Mouse (Mus musculus): ENCODE data around the gene Hoxd8. TPM values are rescaled to one million over a fixed set of nuclear protein-coding genes. Genes with fewer than 3 reads are reported as not detected.

The Hoxd8 gene
- polyA plus RNA-seq, 1 experiment from 2014 or later, result 0.61 TPM

GRCm38 (mm10) chr2:74699053-74699430 lies 5.4 kb upstream of the Hoxd8 start:
- ATAC-seq (ENCODE audit: insufficient number of reproducible peaks, insufficient read depth, low FRiP score, low read depth), result no peak

DNA sequence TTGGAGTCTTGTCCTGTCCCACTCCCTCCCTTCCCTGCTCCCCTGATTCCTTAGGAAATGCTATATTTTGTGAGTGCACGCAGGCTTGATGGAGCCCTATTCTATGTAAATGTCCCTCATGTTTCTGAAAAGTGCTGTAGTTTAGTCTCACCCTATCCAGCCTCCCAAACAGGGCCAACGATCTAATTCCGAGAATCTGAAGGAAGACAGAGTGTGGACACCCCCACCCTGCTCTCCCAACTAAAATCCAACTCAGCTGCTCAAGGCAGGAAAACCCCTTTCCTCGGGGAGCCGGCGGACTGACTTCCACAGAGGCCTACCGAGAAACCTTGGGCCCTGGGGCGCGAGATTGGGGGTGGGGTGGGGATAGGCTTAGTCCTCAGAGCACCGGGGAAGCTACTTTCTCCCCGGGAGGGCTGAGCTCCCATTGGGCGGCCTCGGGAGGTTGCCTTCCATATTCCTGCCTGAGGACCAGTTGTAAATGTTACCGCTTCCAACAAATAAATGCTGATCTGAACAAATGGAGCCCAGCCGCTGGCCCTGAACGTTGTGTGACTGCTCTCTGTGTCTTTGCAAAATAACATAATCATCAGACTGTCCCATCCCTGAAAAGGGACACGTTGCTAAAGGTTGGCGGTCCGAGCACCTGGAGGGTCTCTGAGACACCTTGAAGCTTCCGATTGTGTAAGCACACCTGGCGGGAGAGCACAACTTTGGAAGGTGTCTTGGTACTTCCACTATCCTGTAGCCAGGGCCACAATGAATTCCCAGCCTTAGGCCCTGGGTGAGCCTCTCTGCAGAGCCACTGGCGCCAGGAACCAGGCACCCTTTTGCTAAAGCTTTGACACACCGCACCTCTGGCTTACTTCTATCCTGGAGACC lies 4.5 kb upstream of the Hoxd8 start:
- peaks cover 0 to 11% of the 10 kb centered on the region in 2 experiments; a peak in 3 of 4 replicates for H3K4me1 ChIP-seq (ENCODE audit: control insufficient read depth in 2 of 2, insufficient read depth in 2 of 2, low read length in 2 of 2)

More at GRCm38 (mm10) chr2:74699053-74699430, 5.4 kb upstream of the Hoxd8 start:
- Histone ChIP-seq H3K9ac (ENCODE audit: low read length) (no peak overlapping the region), H3K4me2 (ENCODE audit: low read length) (no peak overlapping the region), H3K4me1 (ENCODE audit: control insufficient read depth in 2 of 2, insufficient read depth in 2 of 2, low read length in 2 of 2) (peaks cover 0 to 7% of the 10 kb centered on the region in 2 experiments; a peak in 2 of 4 replicates), H3K4me3 (ENCODE audit: control insufficient read depth in 1 of 2, insufficient read depth in 1 of 2, low read depth in 1 of 2, low read length in 2 of 2) (no peak overlapping the region), H3K27ac (replicated peaks in 1 of 2; ENCODE audit: control insufficient read depth in 1 of 2, insufficient read depth in 1 of 2, low read depth in 2 of 2, low read length in 2 of 2) (no peak overlapping the region), H3K27me3 (ENCODE audit: control insufficient read depth, insufficient read depth, low read length) (peaks cover 99% of the 10 kb centered on the region), H3K36me3 (ENCODE audit: control insufficient read depth, insufficient read depth, low read length) (no peaks in the 10 kb centered on the region), H3K9me3 (ENCODE audit: control insufficient read depth, low read length) (no peaks in the 10 kb centered on the region)
- 3% methylated on average over 17 of the region's 17 CpGs for WGBS

GRCm38 (mm10) chr2:74700546-74701112 lies 3.8 kb upstream of the Hoxd8 start:
- peaks cover 98% of the 10 kb centered on the region for H3K27me3 ChIP-seq (ENCODE audit: control insufficient read depth, insufficient read depth, low read length)
- no peak overlapping the region for H3K27ac ChIP-seq (replicated peaks in 1 of 2; ENCODE audit: control insufficient read depth in 1 of 2, insufficient read depth in 1 of 2, low read depth in 2 of 2, low read length in 2 of 2)
- H3K4me1 ChIP-seq (ENCODE audit: control insufficient read depth in 2 of 2, insufficient read depth in 2 of 2, low read length in 2 of 2), result peaks cover 0 to 19% of the 10 kb centered on the region in 2 experiments; a peak in 3 of 4 replicates
- H3K9ac ChIP-seq (ENCODE audit: low read length), result no peak overlapping the region
- WGBS, result 6% methylated on average over 22 of the region's 22 CpGs
- H3K9me3 ChIP-seq (ENCODE audit: control insufficient read depth, low read length), result no peaks in the 10 kb centered on the region
- no peaks in the 10 kb centered on the region for H3K36me3 ChIP-seq (ENCODE audit: control insufficient read depth, insufficient read depth, low read length)
- no peak overlapping the region for H3K4me2 ChIP-seq (ENCODE audit: low read length)
- no peak for ATAC-seq (ENCODE audit: insufficient number of reproducible peaks, insufficient read depth, low FRiP score, low read depth)
- no peak overlapping the region for H3K4me3 ChIP-seq (ENCODE audit: control insufficient read depth in 1 of 2, insufficient read depth in 1 of 2, low read depth in 1 of 2, low read length in 2 of 2)

More for the DNA sequence above, 4.5 kb upstream of the Hoxd8 start:
- WGBS, result 3% methylated on average over 23 of the region's 23 CpGs
- H3K4me2 ChIP-seq (ENCODE audit: low read length), result no peak overlapping the region
- peaks cover 99% of the 10 kb centered on the region for H3K27me3 ChIP-seq (ENCODE audit: control insufficient read depth, insufficient read depth, low read length)
- no peak overlapping the region for H3K27ac ChIP-seq (replicated peaks in 1 of 2; ENCODE audit: control insufficient read depth in 1 of 2, insufficient read depth in 1 of 2, low read depth in 2 of 2, low read length in 2 of 2)
- H3K9ac ChIP-seq (ENCODE audit: low read length), result no peak overlapping the region
- no peak overlapping the region for H3K4me3 ChIP-seq (ENCODE audit: control insufficient read depth in 1 of 2, insufficient read depth in 1 of 2, low read depth in 1 of 2, low read length in 2 of 2)
- H3K36me3 ChIP-seq (ENCODE audit: control insufficient read depth, insufficient read depth, low read length), result no peaks in the 10 kb centered on the region
- no peaks in the 10 kb centered on the region for H3K9me3 ChIP-seq (ENCODE audit: control insufficient read depth, low read length)
- ATAC-seq (ENCODE audit: insufficient number of reproducible peaks, insufficient read depth, low FRiP score, low read depth), result no peak

- H3K27ac ChIP-seq (replicated peaks in 1 of 2; ENCODE audit: control insufficient read depth in 1 of 2, insufficient read depth in 1 of 2, low read depth in 2 of 2, low read length in 2 of 2), result no peak overlapping the region
- H3K9ac ChIP-seq (ENCODE audit: low read length), result no peak overlapping the region
- WGBS, result 14% methylated on average over 17 of the region's 17 CpGs
- H3K9me3 ChIP-seq (ENCODE audit: control insufficient read depth, low read length), result no peaks in the 10 kb centered on the region
- ATAC-seq (ENCODE audit: insufficient number of reproducible peaks, insufficient read depth, low FRiP score, low read depth), result no peak
- H3K4me3 ChIP-seq (ENCODE audit: control insufficient read depth in 1 of 2, insufficient read depth in 1 of 2, low read depth in 1 of 2, low read length in 2 of 2), result no peak overlapping the region
- peaks cover 98% of the 10 kb centered on the region for H3K27me3 ChIP-seq (ENCODE audit: control insufficient read depth, insufficient read depth, low read length)
- no peaks in the 10 kb centered on the region for H3K36me3 ChIP-seq (ENCODE audit: control insufficient read depth, insufficient read depth, low read length)
- H3K4me1 ChIP-seq (ENCODE audit: control insufficient read depth in 2 of 2, insufficient read depth in 2 of 2, low read length in 2 of 2), result peaks cover 0 to 20% of the 10 kb centered on the region in 2 experiments; a peak in 3 of 4 replicates
- no peak overlapping the region for H3K4me2 ChIP-seq (ENCODE audit: low read length)
These were observed 2.2 kb upstream of the Hoxd8 start for GRCm38 (mm10) chr2:74701949-74702819.

DNA sequence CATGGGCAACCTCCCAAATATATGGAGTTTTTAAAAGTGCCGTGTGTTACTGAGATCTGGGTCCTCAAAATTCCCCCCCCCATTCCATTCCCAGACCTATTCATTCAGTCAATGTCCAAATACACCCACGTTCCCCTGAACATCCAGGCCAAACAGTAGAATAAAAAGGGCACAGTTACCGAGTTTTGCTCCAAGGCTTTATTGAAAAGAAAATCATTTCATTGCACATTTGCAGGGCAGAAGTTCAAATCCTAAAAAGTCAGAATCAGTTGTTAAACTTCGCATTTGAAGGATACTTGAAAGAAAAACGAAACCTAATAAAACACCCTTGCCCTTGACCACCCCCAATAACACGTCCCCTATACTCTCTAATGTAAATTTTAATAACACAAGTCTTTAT lies 1.6 kb upstream of the Hoxd8 start:
- Histone ChIP-seq H3K27me3 (ENCODE audit: control insufficient read depth, insufficient read depth, low read length) (peaks cover 98% of the 10 kb centered on the region), H3K4me2 (ENCODE audit: low read length) (no peak overlapping the region), H3K9me3 (ENCODE audit: control insufficient read depth, low read length) (no peaks in the 10 kb centered on the region), H3K9ac (ENCODE audit: low read length) (no peak overlapping the region), H3K4me3 (ENCODE audit: control insufficient read depth in 1 of 2, insufficient read depth in 1 of 2, low read depth in 1 of 2, low read length in 2 of 2) (no peak overlapping the region), H3K27ac (replicated peaks in 1 of 2; ENCODE audit: control insufficient read depth in 1 of 2, insufficient read depth in 1 of 2, low read depth in 2 of 2, low read length in 2 of 2) (no peak overlapping the region), H3K36me3 (ENCODE audit: control insufficient read depth, insufficient read depth, low read length) (no peaks in the 10 kb centered on the region), H3K4me1 (ENCODE audit: control insufficient read depth in 2 of 2, insufficient read depth in 2 of 2, low read length in 2 of 2) (peaks cover 0 to 18% of the 10 kb centered on the region in 2 experiments; a peak in 3 of 4 replicates)
- WGBS, result 19% methylated on average over 6 of the region's 6 CpGs
- ATAC-seq (ENCODE audit: insufficient number of reproducible peaks, insufficient read depth, low FRiP score, low read depth), result no peak

DNA sequence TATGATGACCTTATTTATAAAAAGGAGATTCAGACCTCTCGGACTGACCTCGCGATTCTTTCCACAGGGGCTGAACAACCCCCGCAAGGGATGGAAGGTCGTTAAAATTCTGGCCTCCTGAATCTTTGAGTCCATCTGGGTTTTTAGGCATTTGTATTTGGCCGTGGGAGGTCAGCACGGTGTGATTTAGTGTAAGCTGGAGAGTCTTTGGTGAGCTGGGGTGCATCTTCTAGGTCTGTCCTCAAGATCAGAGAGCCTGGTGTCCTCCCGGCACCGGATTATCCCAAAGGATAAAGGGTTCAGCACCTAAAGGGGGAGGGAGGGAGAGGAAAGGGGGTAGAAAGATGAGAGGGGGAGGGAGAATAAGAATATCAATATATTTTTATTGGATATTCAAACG lies 1.1 kb upstream of the Hoxd8 start:
- Histone ChIP-seq H3K4me2 (ENCODE audit: low read length) (no peak overlapping the region), H3K36me3 (ENCODE audit: control insufficient read depth, insufficient read depth, low read length) (no peaks in the 10 kb centered on the region), H3K4me3 (ENCODE audit: control insufficient read depth in 1 of 2, insufficient read depth in 1 of 2, low read depth in 1 of 2, low read length in 2 of 2) (no peak overlapping the region), H3K4me1 (ENCODE audit: control insufficient read depth in 2 of 2, insufficient read depth in 2 of 2, low read length in 2 of 2) (peaks cover 0 to 13% of the 10 kb centered on the region in 2 experiments; a peak in 3 of 4 replicates), H3K9me3 (ENCODE audit: control insufficient read depth, low read length) (no peaks in the 10 kb centered on the region), H3K9ac (ENCODE audit: low read length) (no peak overlapping the region), H3K27me3 (ENCODE audit: control insufficient read depth, insufficient read depth, low read length) (peaks cover 98% of the 10 kb centered on the region), H3K27ac (replicated peaks in 1 of 2; ENCODE audit: control insufficient read depth in 1 of 2, insufficient read depth in 1 of 2, low read depth in 2 of 2, low read length in 2 of 2) (no peak overlapping the region)
- WGBS, result 5% methylated on average over 10 of the region's 10 CpGs
- no peak for ATAC-seq (ENCODE audit: insufficient number of reproducible peaks, insufficient read depth, low FRiP score, low read depth)

GRCm38 (mm10) chr2:74703720-74704392 lies 559 bp upstream of the Hoxd8 start:
- ATAC-seq (ENCODE audit: insufficient number of reproducible peaks, insufficient read depth, low FRiP score, low read depth), result no peak
- Histone ChIP-seq H3K27me3 (ENCODE audit: control insufficient read depth, insufficient read depth, low read length) (peaks cover 98% of the 10 kb centered on the region), H3K4me2 (ENCODE audit: low read length) (no peak overlapping the region), H3K4me3 (ENCODE audit: control insufficient read depth in 1 of 2, insufficient read depth in 1 of 2, low read depth in 1 of 2, low read length in 2 of 2) (no peak overlapping the region), H3K4me1 (ENCODE audit: control insufficient read depth in 2 of 2, insufficient read depth in 2 of 2, low read length in 2 of 2) (peaks cover 0 to 13% of the 10 kb centered on the region in 2 experiments; a peak in 2 of 4 replicates), H3K36me3 (ENCODE audit: control insufficient read depth, insufficient read depth, low read length) (no peaks in the 10 kb centered on the region), H3K27ac (replicated peaks in 1 of 2; ENCODE audit: control insufficient read depth in 1 of 2, insufficient read depth in 1 of 2, low read depth in 2 of 2, low read length in 2 of 2) (no peak overlapping the region), H3K9ac (ENCODE audit: low read length) (no peak overlapping the region), H3K9me3 (ENCODE audit: control insufficient read depth, low read length) (no peaks in the 10 kb centered on the region)
- WGBS, result 1% methylated on average over 26 of the region's 26 CpGs
